18 mouse cellular contexts compared by ENCODE assay signal in genomic region chr13:56383406-56383805, GRCm38 (mm10). TPM values are rescaled to one million over a fixed set of nuclear protein-coding genes. Genes with fewer than 3 reads are reported as not detected.
"Had no signal": no experiment of that assay in that cellular context is flagged by ENCODE, and none has a peak within 500 bp of the region (broad histone marks: within the 10 kb centered on the region; RNA-seq: fewer than 3 reads in every experiment).

No protein-coding gene starts in this region.

- H3K27ac ChIP-seq: layer of hippocampus, adult 2 months; liver, embryonic 12.5 days; midbrain, embryonic 12.5 days had no signal

- H3K9ac ChIP-seq: liver, embryonic 12.5 days; lung, embryonic 14.5 days; midbrain, embryonic 12.5 days had no signal

- H3K4me3 ChIP-seq: layer of hippocampus, adult 2 months; liver, embryonic 12.5 days; midbrain, embryonic 12.5 days had no signal

- H3K9me3 ChIP-seq: liver, embryonic 12.5 days; midbrain, embryonic 12.5 days had no signal

- ATAC-seq: liver, embryonic 12.5 days; midbrain, embryonic 16.5 days had no signal

- H3K4me1 ChIP-seq: liver, embryonic 12.5 days; midbrain, embryonic 12.5 days had no signal

- H3K36me3 ChIP-seq: liver, embryonic 12.5 days; midbrain, embryonic 12.5 days had no signal

- H3K27me3 ChIP-seq: midbrain, embryonic 12.5 days had no signal

- H3K4me2 ChIP-seq: liver, embryonic 12.5 days; lung, embryonic 14.5 days; midbrain, embryonic 12.5 days had no signal

- DNase-seq: kidney, postnatal 10 days; kidney, postnatal 4 days; left cerebral cortex, postnatal 4 days; lung, embryonic 14.5 days; lung, postnatal 10 days; lung, postnatal 4 days; right cerebral cortex, postnatal 25 days; thymus, postnatal 36 days had no signal

RNA-seq across cellular contexts. Expression of gene Gm3045, which starts 43.0 kb away (rescaled TPM):
- total RNA-seq: layer of hippocampus, adult 2 months; layer of hippocampus, postnatal 10 days; left cerebral cortex, postnatal 4 days; megakaryocyte-erythroid progenitor cell, adult 5-6 weeks had no signal
- polyA plus RNA-seq: kidney, embryonic 14.5 days; liver, embryonic 12.5 days; liver, embryonic 16.5 days; lung, embryonic 14.5 days; midbrain, embryonic 12.5 days; midbrain, embryonic 16.5 days; neural tube, embryonic 14.5 days; thymus, postnatal 0 days had no signal

RNA-seq across cellular contexts. Expression of gene Slc25a48, which starts 54.7 kb away (rescaled TPM):
- total RNA-seq: layer of hippocampus, adult 2 months; layer of hippocampus, postnatal 10 days; left cerebral cortex, postnatal 4 days; megakaryocyte-erythroid progenitor cell, adult 5-6 weeks had no signal
- polyA plus RNA-seq: midbrain, embryonic 12.5 days; midbrain, embryonic 16.5 days; neural tube, embryonic 14.5 days had no signal
